Mouse (Mus musculus): ENCODE data around the gene Otud3. TPM values are rescaled to one million over a fixed set of nuclear protein-coding genes. Genes with fewer than 3 reads are reported as not detected.

Otud3 gene
- 7.3 TPM for polyA plus RNA-seq (2017; shearing (Covaris generic))

GRCm38 (mm10) chr4:138913797-138914196, at the start of gene Otud3:
Gene Otud3 (minus strand): TSS chr4:138913945.

GRCm38 (mm10) chr4:138877731-138878130, 36.0 kb downstream of the Otud3 start, which contains the start of gene Pla2g2e:
Gene Pla2g2e (plus strand): TSS chr4:138877942.

GRCm38 (mm10) chr4:138873864-138874263, 39.9 kb downstream of the Otud3 start, which contains the start of gene Gm13030:
Gene Gm13030 (minus strand): TSS chr4:138873964.

GRCm38 (mm10) chr4:138863344-138863998, 50.3 kb downstream of the Otud3 start, which contains the start of gene Pla2g5:
Gene Pla2g5 (minus strand): TSS chr4:138863482.

Other genes starting within 250 kb of the Otud3 start
- gene Pla2g2c, start 189.2 kb downstream of the Otud3 start, polyA plus RNA-seq (2017; shearing (Covaris generic)) = not detected
- not detected for gene Ubxn10, start 176.8 kb downstream of the Otud3 start, polyA plus RNA-seq (2017; shearing (Covaris generic))
- gene Pla2g2f, start 156.3 kb downstream of the Otud3 start, polyA plus RNA-seq (2017; shearing (Covaris generic)) = not detected
- gene Pla2g2d, start 138.2 kb downstream of the Otud3 start, polyA plus RNA-seq (2017; shearing (Covaris generic)) = 0.22 TPM
- not detected for gene Pla2g5, start 50.5 kb downstream of the Otud3 start, polyA plus RNA-seq (2017; shearing (Covaris generic))
- not detected for gene Gm13030, start 40.0 kb downstream of the Otud3 start, polyA plus RNA-seq (2017; shearing (Covaris generic))
- not detected for gene Pla2g2e, start 36.0 kb downstream of the Otud3 start, polyA plus RNA-seq (2017; shearing (Covaris generic))
- not detected for gene Rnf186, start 53.2 kb upstream of the Otud3 start, polyA plus RNA-seq (2017; shearing (Covaris generic))
- gene Tmco4, start 58.9 kb upstream of the Otud3 start, polyA plus RNA-seq (2017; shearing (Covaris generic)) = 31.1 TPM
- not detected for gene Htr6, start 161.6 kb upstream of the Otud3 start, polyA plus RNA-seq (2017; shearing (Covaris generic))
- gene Nbl1, start 179.0 kb upstream of the Otud3 start, polyA plus RNA-seq (2017; shearing (Covaris generic)) = not detected
- 261 TPM for gene Minos1, start 217.2 kb upstream of the Otud3 start, polyA plus RNA-seq (2017; shearing (Covaris generic))